Mouse (Mus musculus) cerebellum, adult 2 months (tissue): ENCODE data around the gene Ifitm10. TPM values are rescaled to one million over a fixed set of nuclear protein-coding genes. Genes with fewer than 3 reads are reported as not detected.
"Not testable (repeated sequence)": the region's sequence is repeated elsewhere in the genome, so short reads cannot be mapped to it uniquely, and the experiment has no call there.

Experiments used
- DNase-seq, 2 experiments: peaks; one replicate each; pipeline ENCODE4 v3.0.0; 2021
- H3K27ac ChIP-seq: fragments of 200-500 bp; 2 replicates; pipeline ENCODE4 v1.5.1; 2012; ENCODE audit warnings: low read length, control low read depth, inconsistent platforms; ENCODE audit not compliant: insufficient read depth
- H3K27me3 ChIP-seq: fragments of 200-500 bp; 2 replicates; pipeline ENCODE4 v1.6.1; 2012; ENCODE audit warnings: inconsistent platforms, mild to moderate bottlenecking, low read length, moderate library complexity; ENCODE audit not compliant: control insufficient read depth, insufficient read depth
- H3K4me1 ChIP-seq: fragments of 200-500 bp; 2 replicates; pipeline ENCODE4 v1.6.1; 2011; ENCODE audit warnings: low read length; ENCODE audit not compliant: control insufficient read depth, insufficient read depth
- H3K4me3 ChIP-seq: fragments of 200-500 bp; replicated peaks from 2 replicates; pipeline ENCODE3; 2011; ENCODE audit warnings: mild to moderate bottlenecking, low read depth, low read length, control low read depth; ENCODE audit not compliant: insufficient read depth
- CTCF ChIP-seq: fragments of 200-500 bp; IDR thresholded peaks from 2 replicates; pipeline ENCODE4 v1.5.1; 2011; ENCODE audit warnings: low read depth, mild to moderate bottlenecking, control low read depth, low read length, moderate library complexity, borderline replicate concordance; ENCODE audit not compliant: insufficient read depth
- POLR2A ChIP-seq: fragments of 200-500 bp; IDR thresholded peaks from 2 replicates; pipeline ENCODE4 v1.6.1; 2011; ENCODE audit warnings: low read length, control low read depth, borderline replicate concordance; ENCODE audit not compliant: insufficient read depth
- WGBS: fragments of 180-500 bp; shearing (Covaris S2); methylation state at CpG from one replicate; pipeline ENCODE4 v1.1.7; 2018; 5-methylcytosine and 5-hydroxymethylcytosine counted together
- polyA plus RNA-seq: library from polyadenylated mRNA; depleted of rRNA; stranded (reverse); fragments of >200 nt; gene quantifications from 2 replicates; pipeline ENCODE4 v1.2.3, GENCODE M21; 2012

The Ifitm10 gene
- polyA plus RNA-seq, 1 experiment, result 175 TPM

DNA sequence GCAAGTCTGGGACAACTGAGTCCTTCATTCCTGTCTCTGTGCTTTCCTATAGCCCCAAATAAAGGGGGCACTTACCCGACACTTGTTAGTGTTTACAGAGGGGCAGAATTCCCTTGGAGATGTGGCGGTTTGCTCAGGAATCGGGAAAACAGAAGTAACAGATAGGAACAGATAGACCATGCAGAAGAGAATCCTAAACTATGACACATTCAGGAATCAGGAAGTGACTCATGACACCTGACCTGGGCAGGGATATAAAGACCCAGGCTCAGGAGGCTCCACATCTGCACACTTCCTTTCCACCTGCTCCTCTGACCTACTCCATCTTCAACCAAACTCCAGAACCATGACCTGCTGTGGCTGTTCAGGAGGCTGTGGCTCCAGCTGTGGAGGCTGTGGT lies 70.3 kb downstream of the Ifitm10 start, which contains the start of gene Krtap5-4:
TSS of gene Krtap5-4 (plus strand) at position 301 of the 400 bp plus-strand sequence.
- Histone ChIP-seq H3K4me1 (no peaks in the 10 kb centered on the region), H3K4me3 (no peak within 1 kb of the TSS), H3K27ac (no peak within 1 kb of the TSS), H3K27me3 (no peaks in the 10 kb centered on the region)
- no peak for TF ChIP-seq POLR2A
- no peak for TF ChIP-seq CTCF
- no peak for DNase-seq
- 70% methylated on average over 3 of the region's 3 CpGs for WGBS

DNA sequence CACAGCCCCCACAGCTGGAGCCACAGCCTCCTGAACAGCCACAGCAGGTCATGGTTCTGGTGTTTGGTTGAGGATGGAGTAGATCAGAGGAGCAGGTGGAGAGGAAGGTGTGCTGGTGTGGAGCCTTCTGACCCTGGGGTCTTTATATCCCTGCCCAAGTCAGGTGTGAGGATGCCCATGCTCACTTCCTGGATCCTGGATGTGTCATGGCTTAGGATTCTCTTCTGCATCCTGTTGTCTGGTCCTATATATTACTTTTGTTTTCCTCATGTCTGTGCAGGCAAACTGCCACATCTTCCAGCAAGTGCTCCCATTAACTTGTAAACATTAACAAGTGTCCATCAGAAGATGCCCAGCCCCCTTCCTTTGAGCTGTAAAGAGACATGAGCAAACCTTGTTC lies 76.5 kb downstream of the Ifitm10 start, which contains the start of gene Krtap5-1:
TSS of gene Krtap5-1 (minus strand) at position 101 of the 400 bp plus-strand sequence.
- H3K27me3 ChIP-seq, DNase-seq, H3K27ac ChIP-seq, H3K4me3 ChIP-seq, H3K4me1 ChIP-seq: not testable (repeated sequence)

DNA sequence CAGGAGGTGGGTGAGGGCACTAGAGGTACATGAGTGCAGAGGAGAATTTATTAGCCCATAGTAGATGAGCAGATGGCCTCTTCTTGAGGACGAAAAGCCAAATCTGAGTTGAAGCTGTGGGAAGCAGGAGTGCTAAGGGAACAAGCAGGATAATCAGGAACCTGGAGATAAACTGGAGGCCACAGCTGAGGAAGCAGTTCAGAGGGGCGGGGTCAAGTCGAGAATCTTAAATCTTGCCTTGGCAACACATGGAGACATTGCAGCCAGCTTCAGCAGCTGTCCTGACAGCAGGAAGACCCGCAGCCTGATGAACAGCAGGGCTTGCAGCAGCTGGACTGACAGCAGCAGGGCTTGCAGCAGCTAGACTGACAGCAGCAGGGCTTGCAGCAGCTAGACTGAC lies 77.4 kb downstream of the Ifitm10 start:
- not testable (repeated sequence) for H3K4me1 ChIP-seq, DNase-seq, H3K4me3 ChIP-seq, H3K27me3 ChIP-seq, H3K27ac ChIP-seq
- WGBS, result 27% methylated on average over 4 of the region's 4 CpGs

DNA sequence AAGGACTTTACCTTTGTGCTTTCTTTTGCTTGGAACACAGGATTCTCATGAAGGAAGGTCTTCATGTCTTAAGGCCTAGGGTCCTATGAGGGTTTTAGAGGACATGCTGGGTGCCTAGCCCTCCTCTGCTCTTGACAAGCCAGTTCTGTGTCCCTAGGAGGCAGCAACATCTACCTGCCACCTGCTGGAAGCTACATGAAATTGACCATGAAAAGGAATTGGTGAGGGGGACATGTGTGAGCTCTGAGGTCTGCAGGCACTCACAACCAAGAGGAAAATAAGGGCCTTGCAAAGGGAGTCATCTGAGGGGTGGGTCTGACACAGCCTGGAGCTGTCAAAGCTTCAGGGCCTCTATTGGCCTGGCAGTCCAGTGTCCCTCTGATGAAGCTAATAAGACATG lies 78.1 kb downstream of the Ifitm10 start:
- TF ChIP-seq POLR2A (no peak), CTCF (no peak)
- no peak overlapping the region for H3K4me3 ChIP-seq
- DNase-seq, result no peak

DNA sequence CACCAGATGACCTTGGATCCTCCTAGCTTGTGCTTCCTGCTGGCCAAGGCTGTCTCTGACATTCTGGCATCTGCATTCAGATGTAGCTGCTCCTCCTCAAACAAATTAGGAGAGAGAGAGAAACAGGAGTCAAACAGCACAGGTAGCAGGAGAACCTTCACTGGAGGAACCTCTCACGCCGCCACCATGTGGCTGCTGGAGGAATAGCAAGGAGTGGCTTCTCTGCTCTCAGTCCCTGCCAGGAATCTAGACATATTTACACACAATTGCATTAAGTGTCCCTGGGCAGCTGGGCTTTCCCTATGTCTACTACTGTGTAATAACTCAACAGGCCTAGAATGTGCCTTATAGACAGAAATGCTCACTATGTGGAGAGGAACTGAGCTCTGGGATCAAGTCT lies 79.7 kb downstream of the Ifitm10 start:
- H3K27me3 ChIP-seq, H3K4me1 ChIP-seq, H3K27ac ChIP-seq, H3K4me3 ChIP-seq: not testable (repeated sequence)
- WGBS, result 0% methylated on average over 2 of the region's 2 CpGs
- TF ChIP-seq CTCF, result peak; percentile 62
- peak; percentile 27 to 41 for DNase-seq

More for the DNA sequence above, 78.1 kb downstream of the Ifitm10 start:
- Histone ChIP-seq H3K27ac (no peak overlapping the region), H3K4me1 (no peaks in the 10 kb centered on the region), H3K27me3 (no peaks in the 10 kb centered on the region)

DNA sequence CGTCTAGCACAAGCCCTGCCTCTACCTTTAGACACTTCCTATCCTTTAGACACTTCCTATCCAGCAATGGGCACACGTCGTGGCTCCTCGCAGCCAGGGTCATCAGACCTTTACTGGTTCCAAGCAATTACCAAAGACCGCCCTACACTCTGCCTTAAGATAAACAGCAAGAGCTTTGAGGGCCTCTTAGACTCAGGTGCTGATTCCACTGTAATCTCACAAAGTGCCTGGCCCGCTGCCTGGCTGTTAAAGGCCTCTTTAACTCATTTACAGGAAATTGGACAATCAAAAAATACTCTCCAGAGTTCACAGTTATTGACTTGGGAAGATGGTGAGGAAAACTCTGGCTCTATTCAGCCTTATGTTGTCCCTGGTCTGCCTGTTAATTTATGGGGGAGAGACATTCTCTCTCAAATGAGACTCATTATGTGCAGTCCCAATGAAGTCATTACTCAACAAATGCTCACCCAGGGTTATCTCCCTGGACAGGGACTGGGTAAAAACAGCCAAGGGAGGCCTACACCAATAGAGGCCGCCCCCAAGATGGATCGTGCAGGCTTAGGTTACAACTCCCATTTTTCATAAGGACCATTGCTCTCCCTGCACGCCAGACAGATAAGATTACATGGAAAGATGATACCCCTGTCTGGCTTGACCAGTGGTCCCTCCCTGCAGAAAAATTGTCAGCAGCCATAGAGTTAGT lies 87.5 kb downstream of the Ifitm10 start:
- not testable (repeated sequence) for DNase-seq, H3K27me3 ChIP-seq, H3K27ac ChIP-seq, H3K4me1 ChIP-seq, H3K4me3 ChIP-seq
- WGBS, result 92% methylated on average over 9 of the region's 9 CpGs

DNA sequence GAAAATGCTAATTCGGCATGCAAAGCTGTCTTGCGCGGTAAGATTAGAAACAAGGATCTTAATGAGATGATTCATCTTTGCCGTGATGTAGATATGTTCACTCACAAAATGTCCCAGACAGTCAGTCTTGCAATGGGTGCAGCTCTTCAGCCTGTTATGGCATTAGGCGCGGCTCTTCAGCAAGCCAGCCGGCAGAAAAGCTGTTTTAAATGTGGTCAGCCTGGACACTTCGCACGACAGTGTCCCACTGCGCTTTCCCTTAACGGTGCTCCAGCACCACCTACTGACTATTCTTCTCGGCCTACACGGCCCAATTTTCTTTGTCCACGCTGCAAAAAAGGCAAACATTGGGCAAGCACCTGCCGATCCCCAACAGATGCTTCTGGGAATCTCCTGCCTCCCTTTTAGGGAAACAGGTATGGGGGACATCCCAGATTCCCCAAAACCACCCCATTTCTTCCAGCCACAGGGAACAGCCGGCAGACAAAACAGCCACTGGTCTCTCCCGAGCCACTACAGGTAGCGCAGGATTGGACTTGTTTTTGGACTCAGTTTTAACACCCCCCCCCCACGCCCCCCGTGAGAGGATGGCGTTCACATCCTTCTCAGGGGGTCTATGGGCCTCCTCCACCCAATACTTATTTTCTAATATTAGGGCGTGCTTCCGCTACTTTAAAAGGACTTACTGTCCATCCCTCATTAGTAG lies 88.3 kb downstream of the Ifitm10 start:
- Histone ChIP-seq H3K27ac (no peak overlapping the region), H3K4me1 (no peaks in the 10 kb centered on the region), H3K4me3 (peak overlapping the region; percentile 37), H3K27me3 (no peaks in the 10 kb centered on the region)
- peak; percentile 46; the same call in 1 of the 2 replicates for TF ChIP-seq CTCF
- no peak for TF ChIP-seq POLR2A
- 21% methylated on average over 23 of the region's 23 CpGs for WGBS
- DNase-seq, result peak; percentile 56 to 61

DNA sequence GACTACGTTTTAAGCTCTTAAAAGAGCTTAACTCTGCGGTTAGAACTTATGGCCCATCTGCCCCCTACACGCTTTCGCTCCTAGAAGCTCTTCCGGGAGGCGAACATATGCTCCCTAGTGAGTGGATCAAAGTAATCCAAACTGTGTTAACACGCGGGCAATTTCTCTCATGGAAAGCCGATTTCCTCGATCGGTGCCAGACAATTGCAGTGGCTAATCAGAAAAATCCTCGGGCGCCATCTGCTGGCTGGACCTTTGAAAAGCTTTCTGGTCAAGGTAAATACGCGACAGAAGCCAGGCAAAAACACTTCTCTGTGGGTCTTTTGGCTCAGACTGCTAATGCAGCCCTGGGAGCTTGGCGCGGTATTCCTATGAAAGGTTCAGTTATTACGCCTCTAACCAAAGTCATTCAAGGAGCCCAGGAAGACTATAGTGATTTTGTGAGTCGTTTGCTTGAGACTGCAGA lies 88.9 kb downstream of the Ifitm10 start:
- peak; percentile 89 to 94 for DNase-seq
- under 1% methylated on average over 19 of the region's 19 CpGs for WGBS
- peak overlapping the region; percentile 32; the same call in 1 of the 2 replicates for H3K27ac ChIP-seq
- H3K27me3 ChIP-seq, result no peaks in the 10 kb centered on the region
- TF ChIP-seq POLR2A (no peak), CTCF (peak; percentile 51; the same call in 1 of the 2 replicates)
- peak overlapping the region; percentile 91 for H3K4me3 ChIP-seq
- no peaks in the 10 kb centered on the region for H3K4me1 ChIP-seq
